Mouse (Mus musculus): Measurements from ENCODE around the gene Pam. TPM values are rescaled to one million over a fixed set of nuclear protein-coding genes. Genes with fewer than 3 reads are reported as not detected.

Gene Pam
- polyA plus RNA-seq, 1 experiment, result 37.0 TPM

DNA sequence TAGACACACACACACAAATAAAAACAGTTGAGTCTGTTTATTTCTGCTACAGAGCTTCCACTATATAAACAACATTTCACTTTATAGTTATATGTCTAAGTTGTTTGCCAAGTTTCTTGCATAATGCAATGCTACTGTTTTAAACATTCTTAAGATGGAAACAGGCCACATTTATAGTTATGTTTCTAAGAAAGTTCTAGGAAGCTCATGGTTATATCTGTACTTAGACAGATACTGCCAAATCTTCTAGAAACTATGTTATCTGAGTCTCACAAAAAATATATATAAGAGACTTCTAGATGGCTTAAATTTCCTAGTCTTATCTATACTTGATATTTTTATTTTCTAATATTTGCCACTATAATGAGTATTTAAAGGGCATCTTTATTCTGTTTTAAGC, 342.2 kb downstream of the Pam start:
- TF ChIP-seq POLR2A (IDR thresholded peaks at IDR 0.05; ENCODE audit: borderline replicate concordance, low read depth, low read length) (no peak), CTCF (IDR thresholded peaks at IDR 0.05; ENCODE audit: low read depth, low read length) (no peak)
- H3K27ac ChIP-seq (ENCODE audit: insufficient read depth, low read depth, low read length), result no peak overlapping the region
- no peaks in the 10 kb centered on the region for H3K4me1 ChIP-seq (ENCODE audit: control insufficient read depth, insufficient read depth, low read length)
- H3K4me3 ChIP-seq (ENCODE audit: insufficient read depth, low read length), result no peak overlapping the region

GRCm38 (mm10) chr1:97748163-97748562, 347.3 kb downstream of the Pam start:
- TF ChIP-seq POLR2A (IDR thresholded peaks at IDR 0.05; ENCODE audit: borderline replicate concordance, low read depth, low read length) (no peak), CTCF (IDR thresholded peaks at IDR 0.05; ENCODE audit: low read depth, low read length) (no peak)
- H3K27ac ChIP-seq (ENCODE audit: insufficient read depth, low read depth, low read length), result no peak overlapping the region
- H3K4me3 ChIP-seq (ENCODE audit: insufficient read depth, low read length), result no peak overlapping the region

DNA sequence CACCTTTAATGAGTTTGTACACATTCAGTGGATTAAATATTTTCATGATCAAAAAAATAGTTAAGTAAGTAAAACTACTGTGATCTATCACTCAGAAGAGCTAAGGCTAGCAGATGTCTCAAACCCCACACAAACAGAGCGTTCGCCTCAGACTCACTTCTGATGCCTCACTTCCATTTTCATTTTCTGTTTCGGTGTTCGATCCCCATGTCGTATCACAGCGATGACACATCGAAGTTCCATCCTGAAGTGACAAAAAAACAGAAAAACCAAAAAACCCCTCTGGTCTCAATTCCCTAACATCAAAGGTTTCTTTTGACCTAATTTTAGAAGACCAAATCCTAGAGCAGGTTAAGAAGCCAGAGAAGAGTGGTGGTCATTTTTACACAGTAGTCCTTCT, 349.2 kb downstream of the Pam start:
- Histone ChIP-seq H3K4me3 (ENCODE audit: insufficient read depth, low read length) (no peak overlapping the region), H3K4me1 (ENCODE audit: control insufficient read depth, insufficient read depth, low read length) (no peaks in the 10 kb centered on the region), H3K27ac (ENCODE audit: insufficient read depth, low read depth, low read length) (no peak overlapping the region)
- no peak for TF ChIP-seq POLR2A (IDR thresholded peaks at IDR 0.05; ENCODE audit: borderline replicate concordance, low read depth, low read length)
- no peak for TF ChIP-seq CTCF (IDR thresholded peaks at IDR 0.05; ENCODE audit: low read depth, low read length)

More at GRCm38 (mm10) chr1:97748163-97748562, 347.3 kb downstream of the Pam start:
- H3K4me1 ChIP-seq (ENCODE audit: control insufficient read depth, insufficient read depth, low read length), result no peaks in the 10 kb centered on the region

DNA sequence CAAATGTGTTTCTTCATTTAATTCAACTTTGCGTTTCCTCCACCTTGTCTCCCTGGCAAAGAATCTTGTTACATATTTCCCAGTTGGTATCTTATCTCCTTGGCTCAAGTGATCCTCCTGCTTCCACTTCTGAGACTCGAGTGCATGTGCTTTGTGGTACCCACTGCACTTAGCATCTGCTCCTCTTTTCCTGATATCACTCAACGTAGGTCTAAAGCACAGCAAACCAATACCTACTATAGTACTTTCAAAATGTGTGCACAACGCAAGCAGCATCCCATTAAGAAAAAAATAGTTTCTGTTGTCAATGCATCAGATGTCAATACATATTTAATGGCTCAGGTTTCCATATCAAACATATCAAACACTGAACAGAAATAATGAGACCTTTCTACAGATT, 349.7 kb downstream of the Pam start:
- Histone ChIP-seq H3K27ac (ENCODE audit: insufficient read depth, low read depth, low read length) (no peak overlapping the region), H3K4me1 (ENCODE audit: control insufficient read depth, insufficient read depth, low read length) (no peaks in the 10 kb centered on the region), H3K4me3 (ENCODE audit: insufficient read depth, low read length) (no peak overlapping the region)
- no peak for TF ChIP-seq POLR2A (IDR thresholded peaks at IDR 0.05; ENCODE audit: borderline replicate concordance, low read depth, low read length)
- no peak for TF ChIP-seq CTCF (IDR thresholded peaks at IDR 0.05; ENCODE audit: low read depth, low read length)
